Mouse (Mus musculus) olfactory bulb, adult 2 months (tissue): ENCODE results near the gene Samt1.
"Not testable (repeated sequence)": the region's sequence is repeated elsewhere in the genome, so short reads cannot be mapped to it uniquely, and the experiment has no call there.

Experiments
- CTCF ChIP-seq: fragments of 200-500 bp; IDR thresholded peaks from 2 replicates; pipeline ENCODE4 v1.5.1; 2012; ENCODE audit warnings: low read depth, mild to moderate bottlenecking, low read length, moderate library complexity; ENCODE audit not compliant: insufficient read depth
- POLR2A ChIP-seq: fragments of 200-500 bp; IDR thresholded peaks from 2 replicates; pipeline ENCODE4 v1.6.1; 2012; ENCODE audit warnings: mild to moderate bottlenecking, low read depth, low read length, moderate library complexity; ENCODE audit not compliant: insufficient read depth

GRCm38 (mm10) chrX:153952866-153953265, 59.6 kb downstream of the Samt1 start:
- TF ChIP-seq POLR2A, CTCF: not testable (repeated sequence)
